Mouse (Mus musculus) stomach, adult 2 months (tissue): ENCODE data around the gene Parp6. TPM values are rescaled to one million over a fixed set of nuclear protein-coding genes. Genes with fewer than 3 reads are reported as not detected.

Experiments used
- polyA plus RNA-seq: library from polyadenylated mRNA; depleted of rRNA; stranded (reverse); fragments of >200 nt; gene quantifications from 2 replicates; pipeline ENCODE4 v1.2.3, GENCODE M21; 2012; rRNA removed

Parp6 gene
- polyA plus RNA-seq: 3.3 and 6.6 TPM in 2 replicates

DNA sequence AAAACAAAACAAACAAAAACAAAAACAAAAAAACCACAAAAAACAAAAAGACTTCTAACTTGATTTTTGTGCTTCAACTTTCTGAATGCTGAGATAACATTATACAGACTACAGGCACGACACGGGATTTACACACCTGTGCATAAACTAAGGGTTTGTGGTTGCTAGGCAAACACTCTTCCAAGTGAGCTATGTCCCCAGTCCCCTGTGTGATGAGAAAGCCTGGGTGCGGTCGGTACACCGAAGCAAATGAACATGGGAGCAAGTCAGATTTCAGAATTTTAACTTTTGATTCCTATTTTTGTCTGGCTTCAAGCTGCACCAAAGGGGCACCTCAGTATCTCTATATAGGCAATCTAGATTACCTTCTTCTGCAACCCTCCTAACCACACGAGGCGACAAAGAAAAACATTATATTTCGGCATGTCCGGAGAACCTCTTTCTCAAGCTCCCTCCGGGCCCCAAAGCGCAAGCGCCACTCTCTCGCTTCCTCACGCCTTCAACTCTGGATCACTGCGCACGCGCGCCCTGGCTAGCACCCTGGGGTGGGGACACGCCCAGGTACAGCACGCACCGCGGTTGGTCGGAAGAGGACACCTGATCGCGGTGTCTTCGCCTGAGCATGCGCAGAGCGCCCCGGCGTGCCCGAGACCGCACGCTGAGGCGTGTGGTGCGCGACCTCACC, at the start of gene Parp6:
TSS of gene Parp6 (plus strand) at position 663 of the 685 bp plus-strand sequence.

DNA sequence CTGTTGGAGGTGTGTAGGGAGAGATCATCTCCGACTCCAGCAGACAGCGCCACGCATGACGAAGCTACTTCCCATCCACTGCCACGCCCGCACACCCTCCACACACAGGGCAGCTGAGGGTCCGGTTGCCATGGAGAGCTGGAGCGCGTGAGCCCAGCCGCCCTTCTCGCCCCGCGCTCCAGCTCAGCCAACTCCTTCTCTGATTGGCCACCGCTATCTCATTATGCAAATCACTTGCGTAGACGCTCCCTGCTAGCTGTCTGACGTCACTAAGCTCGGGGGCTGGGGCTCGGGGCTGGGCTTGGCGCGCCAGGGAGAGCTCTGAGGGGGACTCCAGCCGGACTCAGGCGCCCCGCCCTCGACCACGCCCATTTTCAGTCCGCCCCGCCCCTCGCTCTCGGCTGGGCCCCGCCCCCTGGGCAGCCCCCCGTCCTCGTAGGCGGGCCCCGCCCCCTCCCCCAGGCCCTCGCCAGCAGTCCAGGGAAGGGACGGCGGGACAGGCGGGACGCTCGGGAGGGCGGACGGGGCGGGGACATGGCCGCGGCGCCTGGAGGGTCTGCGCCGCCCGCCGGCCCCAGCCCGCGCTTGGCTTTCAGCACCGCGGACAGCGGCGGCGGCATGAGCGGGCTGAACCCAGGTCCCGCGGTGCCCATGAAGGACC, 39.1 kb upstream of the Parp6 start, which contains the start of gene Celf6:
TSS of gene Celf6 (plus strand) at position 74 of the 661 bp plus-strand sequence.

DNA sequence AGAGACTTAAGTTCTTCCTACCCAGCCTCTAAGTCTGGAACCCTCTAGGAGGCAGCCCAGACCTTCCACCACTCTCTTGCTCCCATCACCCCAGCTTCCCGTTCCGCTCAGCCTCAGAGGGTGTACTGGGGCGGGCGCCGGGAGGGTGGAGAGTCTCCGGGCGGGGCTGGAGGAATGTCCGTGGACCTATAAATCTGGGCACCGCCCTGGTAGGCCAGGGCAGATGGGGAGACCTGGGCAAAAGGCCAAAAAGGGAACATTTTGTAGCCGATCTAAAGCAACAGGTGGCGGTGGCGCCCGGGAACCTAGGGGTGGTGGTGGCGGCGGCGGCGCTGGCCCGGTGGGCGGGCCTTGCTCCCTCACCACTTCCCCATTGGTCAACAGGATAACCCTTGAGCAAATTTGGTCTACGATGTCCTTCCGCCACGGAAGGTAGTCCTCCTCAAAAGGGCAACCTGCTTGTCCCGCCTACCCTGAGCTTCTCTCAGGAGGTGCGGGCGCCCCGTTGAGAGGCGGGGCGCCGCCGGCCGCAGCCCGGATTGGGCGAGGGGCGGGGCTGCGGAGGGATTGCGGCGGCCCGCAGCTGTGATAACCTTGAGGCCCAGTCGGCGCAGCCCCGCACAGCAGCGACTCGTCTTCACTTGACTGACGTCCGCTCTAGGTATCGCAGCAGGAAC, 39.0 kb downstream of the Parp6 start, which contains the start of gene Pkm:
TSS of gene Pkm (plus strand) at position 411 of the 677 bp plus-strand sequence.

DNA sequence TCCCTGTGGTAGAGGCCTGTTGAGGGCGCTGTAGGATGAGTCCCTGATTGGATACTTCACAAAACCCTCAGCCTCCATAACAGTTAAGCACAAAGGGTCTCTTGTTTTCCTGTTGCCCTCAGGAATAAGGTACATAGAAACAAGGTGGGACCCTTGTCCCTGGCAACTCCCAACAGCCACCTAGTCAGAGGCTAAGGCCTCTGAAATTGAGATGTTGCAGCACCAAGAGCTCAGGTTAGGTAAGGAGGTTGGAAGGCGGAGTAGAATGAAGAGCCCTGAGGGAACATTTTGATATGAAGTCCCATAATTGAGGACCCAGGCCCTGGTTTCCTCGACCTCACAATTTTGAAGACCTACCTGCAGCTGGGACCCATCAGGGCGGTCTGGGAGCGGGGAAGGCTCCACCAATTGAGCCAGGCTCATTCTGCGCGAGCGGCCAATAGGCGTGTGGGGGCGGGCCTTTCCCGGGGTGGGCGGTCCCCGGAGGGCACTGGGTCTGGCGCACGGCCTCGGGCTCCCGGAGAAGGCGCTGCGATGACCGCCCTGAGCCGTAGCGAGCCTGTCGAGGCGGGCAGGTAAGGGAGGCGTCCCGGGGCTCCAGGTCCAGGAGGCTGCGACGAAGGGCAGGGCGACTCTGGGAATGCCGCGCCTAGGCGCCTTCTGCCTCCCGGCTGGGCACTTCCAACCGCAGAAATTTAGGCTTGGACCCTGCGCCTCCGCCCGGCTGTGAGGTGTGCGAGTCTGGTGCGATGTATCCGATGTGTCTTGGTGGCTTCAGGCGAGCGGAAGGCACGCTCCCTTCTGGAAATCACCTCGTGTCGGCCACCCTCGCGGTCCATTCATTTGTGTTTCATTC, 62.8 kb downstream of the Parp6 start, which contains the start of gene Gramd2:
TSS of gene Gramd2 (plus strand) at position 467 of the 856 bp plus-strand sequence.

Other genes with a start within 250 kb of the Parp6 start
- gene Arih1, start 130.7 kb upstream of the Parp6 start, polyA plus RNA-seq: 3.2 and 4.1 TPM in 2 replicates
- gene Hexa, start 77.7 kb upstream of the Parp6 start, polyA plus RNA-seq: 32.8 and 42.4 TPM in 2 replicates
- 0.15 and 0.20 TPM in 2 replicates for gene Tmem202, start 77.4 kb upstream of the Parp6 start, polyA plus RNA-seq
- gene Celf6, start 39.4 kb upstream of the Parp6 start, polyA plus RNA-seq: 1.2 and 2.2 TPM in 2 replicates
- 928 and 1,039 TPM in 2 replicates for gene Pkm, start 39.1 kb downstream of the Parp6 start, polyA plus RNA-seq
- gene Gramd2, start 62.9 kb downstream of the Parp6 start, polyA plus RNA-seq: 2.1 and 2.4 TPM in 2 replicates
- 0.24 and 0.56 TPM in 2 replicates for gene Senp8, start 133.4 kb downstream of the Parp6 start, polyA plus RNA-seq
- gene Myo9a, start 133.6 kb downstream of the Parp6 start, polyA plus RNA-seq: 0.09 and 0.24 TPM in 2 replicates